Mouse (Mus musculus): ENCODE measurements at regions not wholly inside any gene's neighbourhood (a gene's known extent, or its start where the extent isn't known, plus 50 kb on each side); places are given as distances from the start of the nearest gene placed in this dataset.

DNA sequence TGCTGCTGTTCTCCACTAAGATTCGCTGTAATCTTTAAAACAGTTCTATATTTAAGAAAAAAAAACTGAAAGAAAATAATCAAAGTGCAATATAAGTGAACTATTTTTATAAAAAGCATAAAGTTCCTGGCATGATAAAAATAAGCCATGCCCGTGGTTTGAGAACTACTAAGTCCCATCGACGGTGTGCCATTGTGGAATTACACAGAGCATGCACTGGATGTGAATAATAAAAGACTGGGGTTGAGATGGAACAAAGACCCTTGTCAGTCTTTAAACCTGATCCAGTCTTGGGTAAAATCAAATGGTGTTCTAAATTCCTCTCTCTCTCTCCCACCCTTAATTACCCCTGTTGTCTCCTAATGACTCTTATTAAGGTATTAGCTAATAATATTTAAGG lies 137.7 kb upstream of the Gpc5 start:
- TF ChIP-seq CTCF (IDR thresholded peaks at IDR 0.05) (no peak), POLR2A (IDR thresholded peaks at IDR 0.05; ENCODE audit: insufficient read depth, low read depth, low read length) (no peak)

All from heart, adult 2 months (tissue).